Mouse (Mus musculus) testis, adult 2 months (tissue): ENCODE measurements around the gene Kndc1.

Experiments
- CTCF ChIP-seq: fragments of 200-500 bp; IDR thresholded peaks from 2 replicates; pipeline ENCODE4 v1.5.1; 2012; ENCODE audit warnings: low read depth, mild to moderate bottlenecking, inconsistent platforms, low read length, moderate library complexity; ENCODE audit not compliant: control insufficient read depth, insufficient read depth, insufficient replicate concordance
- POLR2A ChIP-seq: fragments of 200-500 bp; IDR thresholded peaks from 2 replicates; pipeline ENCODE4 v1.6.1; 2012; ENCODE audit warnings: low read depth, mild to moderate bottlenecking, inconsistent platforms, low read length, moderate library complexity; ENCODE audit not compliant: control insufficient read depth

- TF ChIP-seq CTCF (no peak), POLR2A (peak; percentile 39; the same call in 1 of the 2 replicates)
Measured at GRCm38 (mm10) chr7:139956658-139957057, 62.2 kb downstream of the Kndc1 start.
